Mouse (Mus musculus): ENCODE measurements at regions not wholly inside any gene's neighbourhood (a gene's known extent, or its start where the extent isn't known, plus 50 kb on each side); places are given as distances from the start of the nearest gene placed in this dataset.

DNA sequence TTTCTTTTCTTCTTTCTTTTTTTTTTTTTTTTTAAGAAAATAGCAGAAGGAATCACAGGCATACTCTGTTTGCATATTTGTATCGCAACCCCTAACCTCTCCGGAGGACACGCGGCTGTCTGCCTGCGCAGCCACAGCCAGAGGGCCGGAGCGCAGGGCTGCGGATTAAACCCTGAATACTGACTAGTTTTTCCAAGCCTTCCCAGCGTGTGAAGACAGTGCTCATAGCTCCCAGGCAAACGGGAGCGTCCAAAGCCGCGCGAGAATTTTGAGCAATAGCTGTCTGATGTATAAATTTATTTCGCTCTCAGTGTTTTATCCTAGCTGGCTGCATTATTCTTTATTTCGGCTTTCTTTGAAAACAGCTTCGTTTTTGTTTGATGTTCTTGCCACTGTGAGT, 51.1 kb upstream of the Lsm14a start:
- Histone ChIP-seq H3K9ac (ENCODE audit: low read depth, low read length) (no peak overlapping the region), H3K27me3 (replicated peaks; ENCODE audit: control insufficient read depth, insufficient read depth, low read length) (no peaks in the 10 kb centered on the region), H3K27ac (ENCODE audit: low read depth, low read length) (no peak overlapping the region), H3K4me2 (replicated peaks; ENCODE audit: low read depth) (no peak overlapping the region), H3K4me3 (ENCODE audit: low read depth, low read length) (no peak overlapping the region), H3K36me3 (ENCODE audit: control insufficient read depth, insufficient read depth) (no peaks in the 10 kb centered on the region), H3K4me1 (replicated peaks; ENCODE audit: control insufficient read depth, insufficient read depth, low read length) (no peaks in the 10 kb centered on the region), H3K9me3 (ENCODE audit: control insufficient read depth) (no peaks in the 10 kb centered on the region)
- ATAC-seq = no peak
- no peak for TF ChIP-seq CTCF (IDR thresholded peaks at IDR 0.05; ENCODE audit: low read depth)
- WGBS = 53% methylated on average over 17 of the region's 17 CpGs
